Mouse (Mus musculus) hindbrain, postnatal 0 days (tissue): Measurements from ENCODE around the gene Gpr19. TPM values are rescaled to one million over a fixed set of nuclear protein-coding genes. Genes with fewer than 3 reads are reported as not detected.

Experiments used
- ATAC-seq: fragments of 200-750 bp; cut with Nextera tagmentation; 2 replicates; pipeline ENCODE4 v1.8.0; 2017; ENCODE audit warnings: mild to moderate bottlenecking, moderate TSS enrichment, moderate library complexity
- DNase-seq: peaks from one replicate; pipeline ENCODE4 v3.0.0-alpha.2; 2015; ENCODE audit warnings: low spot score
- H3K27ac ChIP-seq: fragments of 300-500 bp; sonication (generic); 2 replicates; pipeline ENCODE4 v1.5.1; 2014; ENCODE audit warnings: mild to moderate bottlenecking
- H3K27me3 ChIP-seq: fragments of 300-500 bp; sonication (generic); 2 replicates; pipeline ENCODE4 v1.6.1; 2014; ENCODE audit warnings: low read length, mixed read lengths; ENCODE audit not compliant: insufficient read depth
- H3K36me3 ChIP-seq: fragments of 300-500 bp; sonication (generic); 2 replicates; pipeline ENCODE4 v1.6.1; 2014; ENCODE audit warnings: low read length, mixed read lengths; ENCODE audit not compliant: insufficient read depth
- H3K4me1 ChIP-seq: fragments of 300-500 bp; sonication (generic); 2 replicates; pipeline ENCODE4 v1.6.1; 2014; ENCODE audit warnings: antibody characterized with exemption, low read length, mixed read lengths; ENCODE audit not compliant: insufficient read depth
- H3K4me2 ChIP-seq: fragments of 300-500 bp; sonication (generic); 2 replicates; pipeline ENCODE4 v1.6.1; 2014; ENCODE audit warnings: low read depth, mild to moderate bottlenecking, low read length, moderate library complexity, mixed read lengths
- H3K4me3 ChIP-seq: fragments of 300-500 bp; sonication (generic); 2 replicates; pipeline ENCODE4 v1.5.1; 2014; ENCODE audit warnings: low read length
- H3K9ac ChIP-seq: fragments of 300-500 bp; sonication (generic); replicated peaks from 2 replicates; pipeline ENCODE4 v1.6.1; 2014; ENCODE audit warnings: mild to moderate bottlenecking, low read length, moderate library complexity, mixed read lengths
- H3K9me3 ChIP-seq: fragments of 300-500 bp; sonication (generic); 2 replicates; pipeline ENCODE4 v1.6.1; 2016; ENCODE audit warnings: low read length, mixed read lengths
- CTCF ChIP-seq: IDR thresholded peaks from 2 replicates; pipeline ENCODE4 v1.5.1; 2016; ENCODE audit warnings: antibody characterized with exemption, control low read depth, low read depth
- WGBS: fragments of 180-500 bp; shearing (Covaris S2); extraction: QIAGEN DNeasy Blood & Tissue Kit; methylation state at CpG from one replicate; pipeline ENCODE4 v1.1.7; 2014; 5-methylcytosine and 5-hydroxymethylcytosine counted together
- polyA plus RNA-seq: library from polyadenylated mRNA; unstranded; fragments of >200 nt; fragmentation: Nextera tagmentation; extraction: Ambion mirVana; gene quantifications from 2 replicates; pipeline ENCODE4 v1.2.1, GENCODE M21; 2015
- total RNA-seq: library from RNA; depleted of rRNA; stranded (reverse); fragments of >200 nt; gene quantifications from 2 replicates; pipeline ENCODE4 v1.2.3, GENCODE M21; 2014

The Gpr19 gene
- total and polyA plus RNA-seq, 2 experiments from 2014 or later, result 33.2 to 33.7 TPM

GRCm38 (mm10) chr6:134870887-134871286, 27.5 kb downstream of the Gpr19 start:
- no peak for TF ChIP-seq CTCF
- ATAC-seq (no peak), DNase-seq (no peak)
- no peaks in the 10 kb centered on the region for H3K27me3 ChIP-seq
- H3K36me3 ChIP-seq, result peaks cover 19% of the 10 kb centered on the region
- H3K9ac ChIP-seq, result no peak overlapping the region
- no peak overlapping the region for H3K4me3 ChIP-seq
- no peaks in the 10 kb centered on the region for H3K9me3 ChIP-seq
- no peak overlapping the region for H3K4me2 ChIP-seq
- no peaks in the 10 kb centered on the region for H3K4me1 ChIP-seq
- 94% methylated on average over 4 of the region's 4 CpGs for WGBS
- H3K27ac ChIP-seq, result no peak overlapping the region

- ATAC-seq (no peak), DNase-seq (no peak)
- Histone ChIP-seq H3K36me3 (peaks cover 19% of the 10 kb centered on the region), H3K9me3 (no peaks in the 10 kb centered on the region), H3K9ac (no peak overlapping the region), H3K4me3 (no peak overlapping the region), H3K27ac (no peak overlapping the region), H3K4me1 (no peaks in the 10 kb centered on the region), H3K4me2 (no peak overlapping the region), H3K27me3 (no peaks in the 10 kb centered on the region)
- no peak for TF ChIP-seq CTCF
- WGBS, result 90% methylated on average over 12 of the region's 12 CpGs
Observed at GRCm38 (mm10) chr6:134870209-134870742, 28.1 kb downstream of the Gpr19 start.

- ATAC-seq (no peak), DNase-seq (no peak)
- H3K9me3 ChIP-seq, result no peaks in the 10 kb centered on the region
- H3K4me3 ChIP-seq, result no peak overlapping the region
- TF ChIP-seq CTCF, result 0 out of 2 replicates have a peak, but pooled peaks have one; percentile 4
- H3K27me3 ChIP-seq, result no peaks in the 10 kb centered on the region
- H3K4me1 ChIP-seq, result peaks cover 4% of the 10 kb centered on the region
- H3K4me2 ChIP-seq, result no peak overlapping the region
- H3K27ac ChIP-seq, result no peak overlapping the region
- H3K9ac ChIP-seq, result no peak overlapping the region
- WGBS, result 92% methylated on average over 3 of the region's 3 CpGs
- H3K36me3 ChIP-seq, result peaks cover 19% of the 10 kb centered on the region
Observed at GRCm38 (mm10) chr6:134867325-134867724, 31.1 kb downstream of the Gpr19 start.

- WGBS, result 92% methylated on average over 7 of the region's 7 CpGs
- Histone ChIP-seq H3K36me3 (peaks cover 19% of the 10 kb centered on the region), H3K27me3 (no peaks in the 10 kb centered on the region), H3K4me1 (peaks cover 5% of the 10 kb centered on the region), H3K9ac (no peak overlapping the region), H3K4me2 (no peak overlapping the region), H3K4me3 (no peak overlapping the region), H3K27ac (no peak overlapping the region), H3K9me3 (no peaks in the 10 kb centered on the region)
- DNase-seq (no peak), ATAC-seq (no peak)
- no peak for TF ChIP-seq CTCF
Observed at GRCm38 (mm10) chr6:134866113-134866512, 32.3 kb downstream of the Gpr19 start.

GRCm38 (mm10) chr6:134863146-134863545, 35.2 kb downstream of the Gpr19 start:
- H3K27ac ChIP-seq, result peak overlapping the region; percentile 37
- DNase-seq, result peak; percentile 97
- 1% methylated on average over 19 of the region's 19 CpGs for WGBS
- no peaks in the 10 kb centered on the region for H3K27me3 ChIP-seq
- TF ChIP-seq CTCF, result peak; percentile 95
- no peaks in the 10 kb centered on the region for H3K9me3 ChIP-seq
- peak; percentile 93 for ATAC-seq
- peaks cover 5% of the 10 kb centered on the region for H3K4me1 ChIP-seq
- H3K4me3 ChIP-seq, result peak overlapping the region; percentile 25
- H3K4me2 ChIP-seq, result peak overlapping the region; percentile 61
- peaks cover 3% of the 10 kb centered on the region; the same call in 1 of the 2 replicates for H3K36me3 ChIP-seq
- no peak overlapping the region for H3K9ac ChIP-seq

GRCm38 (mm10) chr6:134862671-134863104, 35.7 kb downstream of the Gpr19 start:
- H3K4me3 ChIP-seq, result peak overlapping the region; percentile 25
- peak overlapping the region; percentile 61 for H3K4me2 ChIP-seq
- 7% methylated on average over 13 of the region's 13 CpGs for WGBS
- TF ChIP-seq CTCF, result no peak
- H3K27me3 ChIP-seq, result no peaks in the 10 kb centered on the region
- ATAC-seq (peak; percentile 77), DNase-seq (peak; percentile 70)
- peak overlapping the region; percentile 37 for H3K27ac ChIP-seq
- no peak overlapping the region for H3K9ac ChIP-seq
- H3K36me3 ChIP-seq, result peaks cover 3% of the 10 kb centered on the region; the same call in 1 of the 2 replicates
- H3K4me1 ChIP-seq, result peaks cover 5% of the 10 kb centered on the region
- H3K9me3 ChIP-seq, result no peaks in the 10 kb centered on the region

- Histone ChIP-seq H3K9ac (no peak overlapping the region), H3K27ac (no peak overlapping the region), H3K36me3 (peaks cover 3% of the 10 kb centered on the region; the same call in 1 of the 2 replicates), H3K27me3 (no peaks in the 10 kb centered on the region), H3K4me3 (no peak overlapping the region), H3K4me2 (no peak overlapping the region), H3K9me3 (no peaks in the 10 kb centered on the region), H3K4me1 (peaks cover 5% of the 10 kb centered on the region)
- ATAC-seq (no peak), DNase-seq (no peak)
- TF ChIP-seq CTCF, result no peak
- 80% methylated on average over 12 of the region's 12 CpGs for WGBS
Observed at GRCm38 (mm10) chr6:134861386-134861785, 37.0 kb downstream of the Gpr19 start.
